Mouse (Mus musculus) regulatory T cell (primary cell): ENCODE results near the gene Sh3gl2.

Experiments
- in situ Hi-C: fragments of 300-600 bp; cut with MboI, MseI; formaldehyde crosslinking; loops from one replicate; pipeline ENCODE4 v1.15.1; 2025; ENCODE audit warnings: high pct_unique_total_duplicates

Gene Sh3gl2

DNA sequence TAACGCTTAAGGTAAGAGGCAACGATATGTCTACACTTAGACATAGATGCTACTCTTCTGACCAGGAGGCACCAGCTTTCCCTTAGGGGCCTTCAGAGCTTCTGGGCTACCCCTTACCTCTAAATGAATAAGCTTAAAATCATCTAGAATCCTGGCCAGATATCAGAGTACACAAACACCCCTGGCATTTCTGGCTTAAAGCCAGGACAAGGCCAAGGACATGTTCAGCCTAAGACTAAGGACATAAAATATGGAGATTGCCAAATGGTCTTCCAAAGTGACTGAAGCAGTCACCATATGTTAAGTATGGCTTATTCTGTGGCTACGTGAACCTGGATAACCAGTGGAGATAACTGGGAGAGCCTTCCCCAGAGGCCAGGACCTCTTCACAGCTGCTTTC is 211.5 kb downstream of the Sh3gl2 start:
- in situ Hi-C loops = no loop called here

DNA sequence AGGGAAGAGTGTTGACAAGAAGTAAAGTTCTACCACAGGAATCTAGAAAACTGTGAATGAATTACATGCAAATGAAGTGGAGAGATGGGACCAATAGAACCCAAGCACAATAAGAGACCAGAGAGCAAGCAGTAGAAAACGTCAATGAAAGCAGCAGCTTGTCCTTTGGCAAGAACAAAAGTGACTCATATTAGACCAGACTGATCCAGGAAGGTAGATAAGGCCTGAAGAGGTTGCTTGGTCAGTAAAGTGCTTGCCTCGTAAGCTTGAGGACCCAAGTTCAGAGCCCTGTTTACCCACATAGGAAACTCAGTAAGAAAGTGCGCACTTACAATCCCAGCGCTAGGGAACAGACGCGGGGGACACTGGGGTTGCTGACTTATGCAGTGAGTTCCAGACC is 215.5 kb downstream of the Sh3gl2 start:
- in situ Hi-C loops = no loop called here

GRCm38 (mm10) chr4:85426211-85426610 is 221.3 kb downstream of the Sh3gl2 start:
- in situ Hi-C loops = no loop called here

- in situ Hi-C loops = no loop called here
Observed at GRCm38 (mm10) chr4:85432786-85433185, 227.9 kb downstream of the Sh3gl2 start.

DNA sequence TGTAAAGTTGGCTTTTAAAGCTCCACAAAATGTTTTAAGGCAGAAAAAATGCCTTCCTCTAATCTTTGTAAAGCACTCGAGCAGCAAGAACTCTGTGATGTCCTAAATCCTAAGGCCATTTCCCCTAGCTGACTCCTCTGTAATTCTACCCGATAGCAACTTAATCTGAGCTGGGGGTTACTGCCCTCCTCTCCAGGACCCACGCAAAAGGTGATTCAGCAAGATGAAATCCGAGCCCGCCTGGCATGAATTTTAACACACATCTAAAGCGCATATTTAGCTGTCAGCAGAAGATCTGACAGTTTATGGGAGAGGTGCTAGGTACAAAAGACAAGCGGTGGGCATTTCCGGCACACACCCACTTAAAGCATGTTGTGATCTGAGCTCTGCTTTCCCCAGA is 229.8 kb downstream of the Sh3gl2 start:
- in situ Hi-C loops = no loop called here

- in situ Hi-C loops = no loop called here
Observed at GRCm38 (mm10) chr4:85438813-85439212, 233.9 kb downstream of the Sh3gl2 start.

DNA sequence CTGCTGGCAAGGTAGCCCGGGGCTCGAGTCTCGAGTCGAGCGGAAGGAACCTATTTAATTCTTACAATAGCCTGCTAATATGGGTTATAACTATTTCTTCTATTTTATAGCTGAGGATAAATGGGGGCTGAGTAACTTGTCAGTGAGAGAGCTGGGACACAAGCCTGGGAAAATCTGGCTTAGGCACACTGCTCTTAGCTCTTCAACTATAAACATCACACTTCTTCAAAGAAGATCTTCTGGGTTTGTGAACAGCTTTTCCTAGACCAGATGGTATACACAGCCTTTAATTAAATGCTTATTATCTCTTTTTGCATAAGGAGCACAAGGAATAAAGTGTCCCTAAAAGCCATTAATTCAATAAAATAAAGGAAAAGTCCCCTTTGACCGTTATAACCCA is 278.7 kb downstream of the Sh3gl2 start:
- in situ Hi-C loops = no loop called here

DNA sequence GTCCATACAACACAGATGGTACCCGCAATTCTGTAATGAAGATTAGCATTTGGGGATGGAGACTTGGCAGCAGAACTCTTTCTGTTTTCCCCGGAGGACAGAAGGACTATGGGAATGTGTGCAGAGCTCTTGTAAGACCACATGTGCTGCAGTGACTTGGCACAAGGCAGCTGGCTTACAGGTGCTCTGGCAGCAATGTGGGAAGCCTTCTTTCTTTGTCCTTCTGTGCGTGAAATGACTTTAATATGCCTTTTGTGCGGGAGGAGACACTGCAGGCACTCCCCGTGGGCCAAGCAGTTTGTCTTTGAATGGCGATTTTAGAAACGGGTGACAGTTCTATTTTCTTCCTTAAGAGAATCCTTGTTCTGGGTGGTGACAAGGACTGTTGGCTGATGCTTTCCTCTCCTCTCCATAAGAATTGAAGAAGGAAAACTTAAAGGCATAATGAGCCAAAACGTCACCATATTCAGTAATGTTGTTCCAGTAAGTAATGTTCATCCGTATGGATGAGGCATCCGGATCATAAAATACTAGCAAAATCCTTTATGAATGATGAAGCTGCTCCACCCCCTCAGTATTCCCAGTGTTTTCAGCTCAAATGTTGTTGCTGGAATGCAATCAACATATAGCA is 281.5 kb downstream of the Sh3gl2 start:
- in situ Hi-C loops = no loop called here

- in situ Hi-C loops = no loop called here
Observed at GRCm38 (mm10) chr4:85505718-85506117, 300.8 kb downstream of the Sh3gl2 start.

- in situ Hi-C loops = no loop called here
Observed at GRCm38 (mm10) chr4:85506976-85507375, 302.1 kb downstream of the Sh3gl2 start.

- in situ Hi-C loops = no loop called here
Observed at GRCm38 (mm10) chr4:85507491-85507890, 302.6 kb downstream of the Sh3gl2 start.

- in situ Hi-C loops = no loop called here
Observed at GRCm38 (mm10) chr4:85513288-85513687, 308.4 kb downstream of the Sh3gl2 start.

GRCm38 (mm10) chr4:85513792-85514191 is 308.9 kb downstream of the Sh3gl2 start, which contains the start of gene Adamtsl1:
TSS of gene Adamtsl1 (plus strand) at chr4:85514172.
- in situ Hi-C loops = no loop called here

GRCm38 (mm10) chr4:85514205-85514681 is 309.3 kb downstream of the Sh3gl2 start:
- in situ Hi-C loops = no loop called here

DNA sequence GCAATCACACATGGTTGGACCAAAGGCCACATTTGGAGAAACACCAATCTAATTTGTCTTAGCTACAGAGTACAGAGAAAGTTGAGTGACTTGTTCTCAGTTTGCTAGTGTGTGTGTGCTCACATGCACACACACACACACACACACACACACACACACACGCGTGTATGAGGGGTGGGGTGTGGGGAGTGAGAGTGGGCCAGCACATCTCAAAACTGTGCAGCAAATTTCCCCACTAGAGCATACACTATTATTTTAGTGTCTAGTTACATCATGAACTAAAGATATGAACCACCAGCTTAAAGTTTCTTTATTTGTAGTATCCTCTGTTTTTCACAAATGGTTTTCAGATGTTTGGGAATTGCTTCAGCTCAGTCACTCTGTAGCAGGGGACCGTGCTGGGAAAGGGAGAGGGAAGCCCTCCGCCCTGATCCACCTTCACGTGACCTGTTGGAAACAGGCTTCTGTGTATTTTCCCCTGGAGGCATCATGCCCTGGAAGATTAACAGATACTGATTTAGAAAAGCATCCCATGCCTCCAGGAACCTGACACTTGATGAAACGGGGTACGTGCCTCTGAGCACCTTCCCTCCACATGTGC is 322.1 kb downstream of the Sh3gl2 start:
- in situ Hi-C loops = no loop called here

- in situ Hi-C loops = no loop called here
Observed at GRCm38 (mm10) chr4:85529852-85530251, 324.9 kb downstream of the Sh3gl2 start.

- in situ Hi-C loops = no loop called here
Observed at GRCm38 (mm10) chr4:85539677-85540076, 334.8 kb downstream of the Sh3gl2 start.

DNA sequence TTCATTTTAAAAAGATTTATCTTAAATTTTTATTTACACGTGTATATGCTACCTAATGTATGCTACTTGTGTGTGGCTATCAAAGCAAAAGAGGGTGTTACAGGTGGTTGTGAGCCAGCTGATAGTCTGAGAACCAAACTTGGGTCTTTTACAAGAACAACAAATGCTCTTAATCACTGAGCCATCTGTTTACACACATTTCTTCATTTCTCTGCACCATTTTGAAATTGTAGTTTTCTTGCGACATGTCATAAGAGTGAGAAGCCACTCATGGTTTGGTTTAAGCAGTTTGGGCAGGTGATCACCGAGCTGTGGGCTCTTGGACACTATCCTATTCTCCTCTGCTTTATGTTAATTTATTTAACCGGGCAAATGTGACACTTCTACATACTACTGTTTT is 338.3 kb downstream of the Sh3gl2 start:
- in situ Hi-C loops = no loop called here

GRCm38 (mm10) chr4:85554696-85555095 is 349.8 kb downstream of the Sh3gl2 start:
- in situ Hi-C loops = no loop called here

GRCm38 (mm10) chr4:85559753-85560152 is 354.8 kb downstream of the Sh3gl2 start:
- in situ Hi-C loops = no loop called here

GRCm38 (mm10) chr4:85585426-85585825 is 380.5 kb downstream of the Sh3gl2 start:
- in situ Hi-C loops = no loop called here

DNA sequence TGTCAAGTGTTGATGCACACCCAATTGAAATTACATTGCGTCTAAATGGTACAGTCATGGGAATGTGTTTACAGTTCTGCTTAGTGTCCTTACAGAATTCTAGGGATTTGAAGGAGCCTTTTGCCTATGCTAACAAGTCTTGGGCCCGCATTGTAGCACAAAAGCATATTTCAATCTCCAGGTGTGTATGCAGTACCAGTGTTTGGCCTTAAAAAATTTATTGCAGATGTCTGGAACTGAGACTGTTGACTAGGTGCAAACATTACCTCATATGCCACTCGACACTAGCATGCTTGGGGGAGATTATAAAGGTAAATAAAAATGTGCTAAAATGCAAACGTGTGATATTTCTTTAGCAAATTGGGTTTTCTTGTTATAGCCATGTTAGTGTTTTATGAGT is 384.0 kb downstream of the Sh3gl2 start:
- in situ Hi-C loops = no loop called here

- in situ Hi-C loops = no loop called here
Observed at GRCm38 (mm10) chr4:85591037-85591436, 386.1 kb downstream of the Sh3gl2 start.

DNA sequence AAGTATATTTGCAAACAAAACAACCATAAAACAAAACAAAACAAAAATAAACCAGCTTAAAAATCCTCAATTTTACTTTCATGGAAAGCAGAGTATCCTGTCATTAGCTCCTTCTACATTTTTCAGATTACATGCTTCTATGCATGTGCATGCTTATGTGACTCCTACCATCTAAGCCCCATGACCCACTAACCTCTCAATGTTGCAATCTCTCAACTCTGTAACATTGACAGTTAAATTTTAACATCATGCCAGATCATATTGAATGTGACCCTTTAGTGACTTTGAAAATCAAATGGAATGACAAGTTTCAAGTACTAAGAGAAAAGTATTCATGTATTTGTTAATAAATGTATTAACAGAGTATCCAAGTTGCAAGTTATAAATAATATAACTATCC is 389.2 kb downstream of the Sh3gl2 start:
- in situ Hi-C loops = no loop called here
